Mouse (Mus musculus): ENCODE data around the gene Gm26920. TPM values are rescaled to one million over a fixed set of nuclear protein-coding genes. Genes with fewer than 3 reads are reported as not detected.

Gm26920 gene
- polyA plus RNA-seq, 1 experiment = 1.1 TPM

GRCm38 (mm10) chr7:30094646-30095429, 4.6 kb upstream of the Gm26920 start, which contains the start of gene Zfp260:
Gene Zfp260 (plus strand): TSS chr7:30094777.
- peak; percentile 98 for DNase-seq (ENCODE audit: low read depth)
- peak; percentile 24; the same call in 1 of the 2 replicates for TF ChIP-seq CTCF (IDR thresholded peaks at IDR 0.05; ENCODE audit: borderline replicate concordance, extremely low read depth, insufficient read depth, insufficient read length)
- peak; percentile 77; the same call in 1 of the 2 replicates for TF ChIP-seq POLR2A (IDR thresholded peaks at IDR 0.05; ENCODE audit: borderline replicate concordance, extremely low read depth, insufficient read depth, insufficient read length, poor library complexity, severe bottlenecking)

- DNase-seq (ENCODE audit: low read depth) = no peak
- no peak for TF ChIP-seq POLR2A (IDR thresholded peaks at IDR 0.05; ENCODE audit: borderline replicate concordance, extremely low read depth, insufficient read depth, insufficient read length, poor library complexity, severe bottlenecking)
- TF ChIP-seq CTCF (IDR thresholded peaks at IDR 0.05; ENCODE audit: borderline replicate concordance, extremely low read depth, insufficient read depth, insufficient read length) = no peak
Measured at GRCm38 (mm10) chr7:30093918-30094415, 3.8 kb upstream of the Gm26920 start.

GRCm38 (mm10) chr7:30092666-30093065, 2.5 kb upstream of the Gm26920 start:
- no peak for DNase-seq (ENCODE audit: low read depth)
- TF ChIP-seq POLR2A (IDR thresholded peaks at IDR 0.05; ENCODE audit: borderline replicate concordance, extremely low read depth, insufficient read depth, insufficient read length, poor library complexity, severe bottlenecking) (no peak), CTCF (IDR thresholded peaks at IDR 0.05; ENCODE audit: borderline replicate concordance, extremely low read depth, insufficient read depth, insufficient read length) (no peak)

GRCm38 (mm10) chr7:30090970-30091585, 868 bp upstream of the Gm26920 start:
- TF ChIP-seq CTCF (IDR thresholded peaks at IDR 0.05; ENCODE audit: borderline replicate concordance, extremely low read depth, insufficient read depth, insufficient read length) (peak; percentile 12; the same call in 1 of the 2 replicates), POLR2A (IDR thresholded peaks at IDR 0.05; ENCODE audit: borderline replicate concordance, extremely low read depth, insufficient read depth, insufficient read length, poor library complexity, severe bottlenecking) (no peak)
- DNase-seq (ENCODE audit: low read depth) = peak; percentile 69

GRCm38 (mm10) chr7:30089405-30089804, 805 bp downstream of the Gm26920 start:
- TF ChIP-seq POLR2A (IDR thresholded peaks at IDR 0.05; ENCODE audit: borderline replicate concordance, extremely low read depth, insufficient read depth, insufficient read length, poor library complexity, severe bottlenecking) = no peak
- TF ChIP-seq CTCF (IDR thresholded peaks at IDR 0.05; ENCODE audit: borderline replicate concordance, extremely low read depth, insufficient read depth, insufficient read length) = no peak
- DNase-seq (ENCODE audit: low read depth) = peak; percentile 11

GRCm38 (mm10) chr7:30086524-30086923, 3.7 kb downstream of the Gm26920 start:
- TF ChIP-seq CTCF (IDR thresholded peaks at IDR 0.05; ENCODE audit: borderline replicate concordance, extremely low read depth, insufficient read depth, insufficient read length) (no peak), POLR2A (IDR thresholded peaks at IDR 0.05; ENCODE audit: borderline replicate concordance, extremely low read depth, insufficient read depth, insufficient read length, poor library complexity, severe bottlenecking) (no peak)
- no peak for DNase-seq (ENCODE audit: low read depth)

- TF ChIP-seq POLR2A (IDR thresholded peaks at IDR 0.05; ENCODE audit: borderline replicate concordance, extremely low read depth, insufficient read depth, insufficient read length, poor library complexity, severe bottlenecking) (0 out of 2 replicates have a peak, but pooled peaks have one; percentile 32), CTCF (IDR thresholded peaks at IDR 0.05; ENCODE audit: borderline replicate concordance, extremely low read depth, insufficient read depth, insufficient read length) (no peak)
- peak; percentile 94 for DNase-seq (ENCODE audit: low read depth)
Measured at GRCm38 (mm10) chr7:30072146-30073028, 17.8 kb downstream of the Gm26920 start, which contains the start of gene Zfp82. Gene Zfp82 (minus strand): TSS chr7:30072900.

GRCm38 (mm10) chr7:30064622-30065021, 25.6 kb downstream of the Gm26920 start:
- DNase-seq (ENCODE audit: low read depth) = no peak
- no peak for TF ChIP-seq POLR2A (IDR thresholded peaks at IDR 0.05; ENCODE audit: borderline replicate concordance, extremely low read depth, insufficient read depth, insufficient read length, poor library complexity, severe bottlenecking)
- peak; percentile 26; the same call in 1 of the 2 replicates for TF ChIP-seq CTCF (IDR thresholded peaks at IDR 0.05; ENCODE audit: borderline replicate concordance, extremely low read depth, insufficient read depth, insufficient read length)

GRCm38 (mm10) chr7:30062478-30062877, 27.7 kb downstream of the Gm26920 start:
- TF ChIP-seq POLR2A (IDR thresholded peaks at IDR 0.05; ENCODE audit: borderline replicate concordance, extremely low read depth, insufficient read depth, insufficient read length, poor library complexity, severe bottlenecking) (no peak), CTCF (IDR thresholded peaks at IDR 0.05; ENCODE audit: borderline replicate concordance, extremely low read depth, insufficient read depth, insufficient read length) (peak; percentile 42; the same call in 1 of the 2 replicates)
- DNase-seq (ENCODE audit: low read depth) = peak; percentile 18

GRCm38 (mm10) chr7:30060341-30060740, 29.9 kb downstream of the Gm26920 start:
- DNase-seq (ENCODE audit: low read depth) = no peak
- TF ChIP-seq POLR2A (IDR thresholded peaks at IDR 0.05; ENCODE audit: borderline replicate concordance, extremely low read depth, insufficient read depth, insufficient read length, poor library complexity, severe bottlenecking) (no peak), CTCF (IDR thresholded peaks at IDR 0.05; ENCODE audit: borderline replicate concordance, extremely low read depth, insufficient read depth, insufficient read length) (no peak)
